Mouse (Mus musculus) heart, adult 2 months (tissue): ENCODE measurements around the gene Dis3l2.

ENCODE experiments used
- CTCF ChIP-seq: fragments of 200-600 bp; IDR thresholded peaks from 2 replicates; pipeline ENCODE4 v1.8.1; 2022; ENCODE audit warnings: antibody characterized with exemption, mild to moderate bottlenecking, moderate library complexity
- POLR2A ChIP-seq: fragments of 200-500 bp; IDR thresholded peaks from 2 replicates; pipeline ENCODE4 v1.6.1; 2011; ENCODE audit warnings: mild to moderate bottlenecking, low read depth, low read length, control low read depth; ENCODE audit not compliant: insufficient read depth

GRCm38 (mm10) chr1:86913896-86914295 is 210.3 kb downstream of the Dis3l2 start:
- no peak for TF ChIP-seq POLR2A
- no peak for TF ChIP-seq CTCF
